Mouse (Mus musculus): Measurements from ENCODE around the gene Magea2. TPM values are rescaled to one million over a fixed set of nuclear protein-coding genes. Genes with fewer than 3 reads are reported as not detected.
A peak's percentile ranks its signal among the peaks of the same experiment; 100 is the strongest.
"Not testable (repeated sequence)": the region's sequence is repeated elsewhere in the genome, so short reads cannot be mapped to it uniquely, and the experiment has no call there.

The Magea2 gene
- total RNA-seq (2021): not detected
- long read RNA-seq, experiment 1: 0 reads
- long read RNA-seq, experiment 2: 0 reads

DNA sequence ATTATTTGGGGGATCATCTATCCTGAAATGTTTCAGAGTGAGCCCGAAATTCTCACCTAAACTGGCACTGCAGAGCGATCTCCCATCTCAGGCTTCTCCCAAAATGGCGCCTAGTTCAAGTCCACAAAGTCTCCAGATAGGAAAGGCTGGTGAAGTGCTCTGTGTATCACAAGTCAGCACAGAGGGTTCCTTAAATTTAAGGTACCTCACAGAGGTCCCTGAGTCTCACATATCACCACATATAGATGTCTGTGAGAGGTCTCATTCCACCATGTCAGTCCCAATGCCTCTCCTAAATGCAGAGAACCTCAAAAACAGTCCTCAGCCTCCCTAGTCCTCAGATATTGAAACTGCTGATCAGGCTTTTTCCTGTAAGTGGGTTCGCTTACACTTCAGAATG is at the start of gene Magea2:
TSS of gene Magea2 (minus strand) at position 101 of the 400 bp plus-strand sequence.
- not testable (repeated sequence) for DNase-seq (ENCODE audit: low spot score in 2 of 2)

DNA sequence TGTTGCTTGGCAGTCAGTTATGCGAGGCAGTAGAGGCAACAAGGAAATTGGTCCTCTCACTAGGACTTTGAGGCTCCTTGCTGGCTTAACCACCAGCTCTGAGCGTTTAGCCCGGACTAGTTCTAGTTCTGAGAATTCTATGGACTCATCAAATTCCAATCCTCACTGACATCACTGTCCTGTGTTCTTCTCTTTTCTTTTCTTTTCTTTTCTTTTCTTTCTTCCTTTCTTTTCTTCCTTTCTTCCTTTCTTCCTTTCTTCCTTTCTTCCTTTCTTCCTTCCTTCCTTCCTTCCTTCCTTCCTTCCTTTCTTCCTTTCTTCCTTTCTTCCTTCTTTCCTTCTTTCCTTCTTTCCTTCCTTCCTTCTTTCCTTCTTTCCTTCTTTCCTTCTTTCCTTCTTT is 34.8 kb upstream of the Magea2 start, which contains the start of gene Cldn34b2:
TSS of gene Cldn34b2 (minus strand) at position 101 of the 400 bp plus-strand sequence.
- DNase-seq (ENCODE audit: low spot score in 2 of 2): not testable (repeated sequence)

DNA sequence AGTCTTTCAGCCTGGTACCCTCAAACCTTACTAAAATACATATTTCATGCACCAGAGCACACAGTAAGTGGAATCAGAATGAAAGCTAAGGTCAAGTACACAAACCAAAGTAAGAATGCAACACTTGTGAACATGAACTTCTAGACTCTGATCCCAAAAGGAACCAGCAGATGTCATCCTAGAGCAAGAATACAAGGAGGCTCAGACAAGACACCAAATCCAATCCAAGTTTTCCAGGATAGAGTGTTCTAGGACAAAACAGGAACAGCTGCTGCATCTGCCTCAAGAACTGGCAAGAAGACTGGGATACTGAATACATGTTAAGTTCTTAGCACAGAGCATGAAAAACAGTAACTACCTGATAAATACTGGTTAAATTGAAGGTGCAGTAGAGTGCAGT is 4.6 kb upstream of the Magea2 start:
- peak; percentile 2 to 8 for DNase-seq (ENCODE audit: low spot score in 2 of 2)

DNA sequence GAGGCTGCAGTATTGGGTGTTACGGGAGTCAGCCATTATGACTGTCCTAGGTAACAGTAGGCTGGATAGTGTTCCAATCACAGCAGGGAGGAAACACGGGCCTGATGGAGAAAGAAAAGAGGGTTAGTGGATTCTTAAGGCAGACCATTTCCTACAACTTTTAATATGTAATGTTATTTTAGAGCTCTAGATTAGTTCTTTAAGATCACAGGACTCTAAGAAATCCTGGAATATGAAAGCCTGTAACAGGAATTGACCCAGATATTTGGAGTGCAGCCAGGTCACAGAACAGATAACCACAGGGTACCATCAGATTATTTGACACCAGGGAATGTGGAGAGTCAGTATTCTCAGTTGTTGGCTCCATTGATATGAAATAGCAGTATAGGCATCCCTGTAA is 3.8 kb downstream of the Magea2 start, which contains the start of gene Magea1:
TSS of gene Magea1 (minus strand) at position 101 of the 400 bp plus-strand sequence.
- not testable (repeated sequence) for DNase-seq (ENCODE audit: low spot score in 2 of 2)

DNA sequence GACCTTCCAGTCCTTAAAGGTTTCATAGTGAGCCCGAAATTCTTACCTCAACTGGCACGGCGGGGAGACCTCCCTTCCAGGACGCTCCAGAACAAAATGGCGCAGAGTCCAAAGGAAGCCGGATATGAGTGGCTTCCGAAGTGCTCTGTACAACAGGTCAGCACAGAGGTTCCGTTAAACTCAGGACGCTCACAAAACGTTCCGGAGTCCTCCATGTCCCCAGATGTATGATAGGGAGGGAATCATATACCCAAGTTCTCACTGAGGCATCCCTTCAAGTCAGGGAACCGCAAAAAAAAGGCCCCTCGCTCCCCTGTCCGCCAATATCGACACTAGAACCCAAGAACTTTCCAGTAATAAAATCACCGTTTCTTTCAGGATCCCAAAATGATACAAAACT is 30.4 kb downstream of the Magea2 start, which contains the start of gene Magea5:
TSS of gene Magea5 (minus strand) at position 101 of the 400 bp plus-strand sequence.
- not testable (repeated sequence) for DNase-seq (ENCODE audit: low spot score in 2 of 2)

DNA sequence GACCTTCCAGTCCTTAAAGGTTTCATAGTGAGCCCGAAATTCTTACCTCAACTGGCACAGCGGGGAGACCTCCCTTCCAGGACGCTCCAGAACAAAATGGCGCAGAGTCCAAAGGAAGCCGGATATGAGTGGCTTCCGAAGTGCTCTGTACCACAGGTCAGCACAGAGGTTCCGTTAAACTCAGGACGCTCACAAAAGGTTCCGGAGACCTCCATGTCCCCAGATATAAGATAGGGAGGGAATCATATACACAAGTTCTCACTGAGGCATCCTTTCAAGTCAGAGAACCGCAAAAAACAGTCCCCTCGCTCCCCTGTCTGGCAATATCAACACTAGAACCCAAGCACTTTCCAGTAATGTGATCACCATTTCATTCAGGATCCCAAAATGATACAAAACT is 97.7 kb downstream of the Magea2 start, which contains the start of gene Magea8:
TSS of gene Magea8 (minus strand) at position 101 of the 400 bp plus-strand sequence.
- not testable (repeated sequence) for DNase-seq (ENCODE audit: low spot score in 2 of 2)

Other genes starting within 250 kb of the Magea2 start
- not detected for gene Cldn34b1, start 203.4 kb downstream of the Magea2 start, total RNA-seq (2021)
- not detected for gene Magea6, start 157.7 kb downstream of the Magea2 start, total RNA-seq (2021)
- gene Magea3, start 144.2 kb downstream of the Magea2 start, total RNA-seq (2021): not detected
- not detected for gene Magea8, start 97.8 kb downstream of the Magea2 start, total RNA-seq (2021)
- gene Magea5, start 30.5 kb downstream of the Magea2 start, total RNA-seq (2021): not detected
- not detected for gene Magea1, start 3.9 kb downstream of the Magea2 start, total RNA-seq (2021)
- gene Cldn34b2, start 34.7 kb upstream of the Magea2 start, total RNA-seq (2021): not detected
- 10 to 100 TPM; 65.5 to 76.3 TPM for gene Sat1, start 122.8 kb upstream of the Magea2 start, total RNA-seq (2021)
- 10 to 100 TPM; 21.9 to 22.0 TPM for gene Acot9, start 168.8 kb upstream of the Magea2 start, total RNA-seq (2021)
- gene Prdx4, start 247.1 kb upstream of the Magea2 start, total RNA-seq (2021): 10 to 100 TPM; 20.3 to 21.9 TPM

Measured in left cerebral cortex, adult 18-20 months (tissue).